Mouse (Mus musculus) limb, embryonic 13.5 days (tissue): Measurements from ENCODE around the gene Ubap1l. TPM values are rescaled to one million over a fixed set of nuclear protein-coding genes. Genes with fewer than 3 reads are reported as not detected.
"Not testable (repeated sequence)": the region's sequence is repeated elsewhere in the genome, so short reads cannot be mapped to it uniquely, and the experiment has no call there.

Source experiments
- ATAC-seq: fragments of 200-750 bp; cut with Nextera tagmentation; 2 replicates; pipeline ENCODE4 v1.8.0; 2017; ENCODE audit warnings: low read depth, moderate number of reproducible peaks, moderate TSS enrichment; ENCODE audit not compliant: low FRiP score
- H3K27ac ChIP-seq: fragments of 300-500 bp; sonication (generic); 2 replicates; pipeline ENCODE4 v1.5.1; 2015; ENCODE audit warnings: inconsistent platforms, mild to moderate bottlenecking, moderate library complexity
- H3K27me3 ChIP-seq: fragments of 300-500 bp; sonication (generic); 2 replicates; pipeline ENCODE4 v1.6.1; 2015; ENCODE audit warnings: mild to moderate bottlenecking, inconsistent platforms
- H3K36me3 ChIP-seq: fragments of 300-500 bp; sonication (generic); 2 replicates; pipeline ENCODE4 v1.6.1; 2015; ENCODE audit warnings: inconsistent platforms, mild to moderate bottlenecking, moderate library complexity
- H3K4me1 ChIP-seq: fragments of 300-500 bp; sonication (generic); 2 replicates; pipeline ENCODE4 v1.6.1; 2015; ENCODE audit warnings: inconsistent platforms
- H3K4me2 ChIP-seq: fragments of 300-500 bp; sonication (generic); replicated peaks from 2 replicates; pipeline ENCODE4 v1.6.1; 2015; ENCODE audit warnings: inconsistent platforms, mild to moderate bottlenecking, moderate library complexity
- H3K4me3 ChIP-seq: fragments of 300-500 bp; sonication (generic); 2 replicates; pipeline ENCODE4 v1.5.1; 2015; ENCODE audit warnings: moderate library complexity, mild to moderate bottlenecking, inconsistent platforms
- H3K9ac ChIP-seq: fragments of 300-500 bp; sonication (generic); 2 replicates; pipeline ENCODE4 v1.6.1; 2015; ENCODE audit warnings: mild to moderate bottlenecking, inconsistent platforms
- H3K9me3 ChIP-seq: fragments of 300-500 bp; sonication (generic); 2 replicates; pipeline ENCODE4 v1.6.1; 2016; ENCODE audit warnings: inconsistent platforms
- WGBS: fragments of 180-500 bp; shearing (Covaris S2); methylation state at CpG from one replicate; pipeline ENCODE4 v1.1.7; 2015; 5-methylcytosine and 5-hydroxymethylcytosine counted together
- polyA plus RNA-seq: library from polyadenylated mRNA; unstranded; fragments of >200 nt; fragmentation: Nextera tagmentation; extraction: Ambion mirVana; gene quantifications from 2 replicates; pipeline ENCODE4 v1.2.1, GENCODE M21; 2015

Gene Ubap1l
- polyA plus RNA-seq = 0.42 and 0.49 TPM in 2 replicates

DNA sequence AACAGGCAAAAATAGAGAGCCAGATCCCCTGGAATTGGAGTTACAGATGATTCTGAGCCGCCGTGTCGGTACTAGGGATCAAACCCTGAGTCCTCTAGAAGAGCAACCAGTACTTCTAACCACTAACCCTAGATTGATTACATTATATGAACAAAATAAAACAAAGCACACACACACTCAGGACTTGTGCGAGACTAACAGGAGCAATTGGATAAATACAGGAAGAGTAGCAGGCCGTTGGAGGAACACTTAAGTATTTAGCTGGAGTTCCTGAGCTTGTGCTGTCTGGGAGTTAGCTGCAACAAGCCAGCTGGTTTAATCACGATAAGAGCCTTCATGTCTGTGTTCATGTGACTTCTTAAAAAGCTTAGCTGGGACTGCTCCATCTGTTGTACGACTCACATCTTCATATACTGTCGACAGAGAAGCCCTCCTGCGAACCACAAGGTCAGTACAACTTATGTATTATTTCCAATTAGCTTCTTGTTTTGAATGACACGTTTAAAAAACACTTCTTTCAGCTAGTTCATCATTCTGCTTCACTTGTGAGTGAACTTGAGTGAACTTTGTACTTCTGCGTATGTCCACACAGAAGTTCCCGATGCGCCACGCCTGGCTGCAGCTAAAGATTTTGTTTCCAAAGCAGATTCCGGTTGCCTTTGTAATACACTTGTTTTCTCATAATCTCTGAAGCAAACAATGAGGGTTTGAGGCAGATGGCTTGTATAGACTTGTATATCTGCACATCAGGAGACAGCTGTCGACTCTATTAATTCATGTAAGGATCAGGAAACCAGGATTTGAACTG, at the start of gene Ubap1l:
Ubap1l (plus strand) TSS at position 401 of the 808 bp plus-strand sequence.
- 92% methylated on average over 16 of the region's 16 CpGs for WGBS
- H3K4me1 ChIP-seq = no peaks in the 10 kb centered on the region

DNA sequence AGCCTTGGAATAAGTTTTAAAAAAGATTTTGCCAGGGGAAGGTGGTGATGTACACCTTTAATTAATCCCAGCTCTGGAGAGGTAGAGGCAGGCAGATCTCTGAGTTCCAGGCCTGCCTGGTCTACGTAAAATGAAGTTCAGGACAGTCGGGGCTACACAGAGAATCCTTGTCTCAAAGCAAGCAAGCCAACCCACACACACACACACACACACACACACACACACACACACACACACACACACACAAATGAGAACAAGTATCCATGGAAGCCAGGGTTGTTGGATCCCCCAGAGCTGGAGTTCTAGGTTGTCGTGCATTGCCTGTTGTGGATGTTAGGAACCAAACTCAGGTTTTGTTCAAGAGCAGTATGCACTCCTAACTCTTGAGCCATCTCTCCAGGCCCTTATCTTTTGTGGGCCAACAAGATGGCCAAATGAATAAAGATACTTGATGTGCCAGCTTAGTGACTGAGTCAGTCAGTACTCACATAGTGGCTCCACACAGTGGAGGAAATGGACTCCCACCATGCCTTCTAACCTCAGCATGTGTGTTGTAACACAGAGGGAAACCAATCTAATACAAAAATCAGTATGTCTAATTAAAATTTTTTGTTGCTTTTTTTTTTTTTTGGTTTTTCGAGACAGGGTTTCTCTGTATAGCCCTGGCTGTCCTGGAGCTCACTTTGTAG, 48.0 kb upstream of the Ubap1l start:
- Histone ChIP-seq H3K4me2 (no peak overlapping the region), H3K27me3 (no peaks in the 10 kb centered on the region), H3K4me3 (no peak overlapping the region), H3K9ac (no peak overlapping the region), H3K27ac (no peak overlapping the region), H3K9me3 (no peaks in the 10 kb centered on the region), H3K4me1 (no peaks in the 10 kb centered on the region), H3K36me3 (peaks cover 65% of the 10 kb centered on the region)
- WGBS = 96% methylated on average over 4 of the region's 4 CpGs
- no peak for ATAC-seq

More for the DNA sequence above, at the start of gene Ubap1l:
- no peak within 1 kb of the TSS for H3K27ac ChIP-seq
- no peaks in the 10 kb centered on the region for H3K9me3 ChIP-seq
- no peak within 1 kb of the TSS for H3K4me3 ChIP-seq
- H3K9ac ChIP-seq = no peak within 1 kb of the TSS
- H3K36me3 ChIP-seq = peaks cover 66% of the 10 kb centered on the region
- ATAC-seq = no peak
- no peak within 1 kb of the TSS for H3K4me2 ChIP-seq
- no peaks in the 10 kb centered on the region for H3K27me3 ChIP-seq

DNA sequence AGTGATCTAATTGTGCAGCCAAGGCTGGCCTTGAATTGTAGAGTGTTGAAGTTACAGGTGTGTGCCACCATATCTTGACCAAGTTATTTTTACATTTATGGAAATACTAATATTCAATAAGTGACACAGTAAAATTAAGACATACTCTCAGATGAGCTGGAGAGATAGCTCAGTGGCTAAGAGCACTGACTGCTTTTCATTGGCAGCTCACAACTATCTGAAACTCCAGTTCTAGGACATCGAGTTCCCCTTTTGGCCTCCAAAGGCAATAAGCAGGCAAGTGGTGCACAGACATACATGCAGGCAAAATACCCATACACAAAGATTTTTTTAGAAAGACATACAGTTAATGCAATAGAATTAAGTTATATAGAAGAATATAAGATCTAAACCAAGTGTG, 47.0 kb upstream of the Ubap1l start:
- H3K9ac ChIP-seq = no peak overlapping the region
- no peak overlapping the region for H3K27ac ChIP-seq
- 96% methylated on average over 1 of the region's 1 CpGs for WGBS
- peaks cover 64% of the 10 kb centered on the region for H3K36me3 ChIP-seq
- H3K4me3 ChIP-seq = no peak overlapping the region
- no peaks in the 10 kb centered on the region for H3K9me3 ChIP-seq
- no peaks in the 10 kb centered on the region for H3K27me3 ChIP-seq
- H3K4me1 ChIP-seq = no peaks in the 10 kb centered on the region
- ATAC-seq = no peak
- no peak overlapping the region for H3K4me2 ChIP-seq

DNA sequence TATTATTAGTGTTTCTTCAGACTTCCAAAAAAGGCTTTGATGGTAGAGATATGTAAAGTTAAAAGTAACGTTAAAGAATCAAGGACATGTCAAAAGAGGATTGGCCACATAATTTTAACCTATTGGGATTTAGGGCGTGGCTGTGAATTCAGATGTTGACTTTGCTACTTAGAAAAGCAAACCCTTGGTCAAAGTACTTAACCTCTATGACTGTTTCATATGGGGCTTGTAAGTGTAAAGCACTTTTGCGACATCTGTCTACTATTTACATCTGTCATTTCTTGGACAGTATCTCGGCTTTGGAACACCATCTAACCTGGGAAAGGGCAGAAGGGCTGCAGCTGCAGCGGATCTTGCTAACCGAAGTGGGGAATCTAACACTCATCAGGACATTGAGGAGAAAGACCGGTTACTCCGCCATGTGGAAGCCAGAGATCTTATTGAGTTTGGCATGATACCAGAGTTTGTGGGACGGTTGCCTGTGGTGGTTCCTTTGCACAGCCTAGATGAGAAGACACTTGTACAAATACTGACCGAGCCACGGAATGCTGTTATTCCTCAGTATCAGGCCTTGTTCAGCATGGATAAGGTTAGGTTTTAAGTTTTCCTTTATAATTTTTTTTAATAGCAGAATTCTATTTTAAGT, 38.5 kb upstream of the Ubap1l start:
- H3K4me3 ChIP-seq = no peak overlapping the region
- H3K36me3 ChIP-seq = peaks cover 71% of the 10 kb centered on the region
- H3K4me1 ChIP-seq = no peaks in the 10 kb centered on the region
- H3K9me3 ChIP-seq = no peaks in the 10 kb centered on the region
- no peak overlapping the region for H3K27ac ChIP-seq
- ATAC-seq = no peak
- no peaks in the 10 kb centered on the region for H3K27me3 ChIP-seq
- 89% methylated on average over 11 of the region's 11 CpGs for WGBS
- no peak overlapping the region for H3K4me2 ChIP-seq
- H3K9ac ChIP-seq = no peak overlapping the region

DNA sequence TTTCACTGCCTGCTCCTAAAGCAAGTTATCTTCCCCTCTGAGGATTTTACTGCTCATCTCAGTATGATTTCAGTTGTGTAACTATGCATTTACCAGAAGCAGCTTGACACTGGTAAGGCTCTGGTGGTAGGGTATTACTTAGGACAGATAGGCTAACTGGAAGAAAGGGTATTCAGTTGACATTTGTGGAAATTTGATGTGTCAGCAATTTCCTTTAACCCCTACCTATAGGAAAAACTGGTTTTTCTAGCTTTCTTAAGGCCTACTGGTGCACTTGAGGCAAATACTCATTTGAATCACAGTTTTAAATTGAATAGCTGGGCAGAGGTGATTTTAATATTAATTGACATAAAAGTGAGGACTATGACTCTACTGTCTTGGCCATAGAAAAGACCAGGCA, 34.9 kb upstream of the Ubap1l start:
- Histone ChIP-seq H3K36me3 (peaks cover 85% of the 10 kb centered on the region), H3K4me1 (no peaks in the 10 kb centered on the region)

DNA sequence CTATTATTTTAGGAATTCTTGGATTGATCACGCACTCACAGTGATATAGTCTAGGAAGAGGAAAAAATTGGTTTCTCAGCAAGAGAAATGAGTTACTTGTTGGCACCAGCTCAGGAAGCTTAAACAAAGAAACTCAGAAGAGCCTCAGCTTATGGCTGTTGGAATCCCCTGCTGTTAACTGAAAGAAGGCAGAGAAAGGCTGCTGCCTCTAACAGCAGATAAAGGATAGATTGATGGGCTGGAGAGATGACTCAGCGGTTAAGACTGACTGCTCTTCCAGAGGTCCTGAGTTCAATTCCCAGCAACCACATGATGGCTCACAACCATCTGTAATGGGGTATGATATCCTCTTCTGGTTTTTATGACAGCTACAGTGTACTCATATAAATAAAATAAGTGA, 33.5 kb upstream of the Ubap1l start:
- Histone ChIP-seq H3K4me3 (no peak overlapping the region), H3K4me2 (no peak overlapping the region), H3K27me3 (no peaks in the 10 kb centered on the region), H3K36me3 (peaks cover 83% of the 10 kb centered on the region), H3K27ac (no peak overlapping the region), H3K9me3 (no peaks in the 10 kb centered on the region), H3K4me1 (no peaks in the 10 kb centered on the region), H3K9ac (no peak overlapping the region)
- 96% methylated on average over 2 of the region's 2 CpGs for WGBS
- no peak for ATAC-seq

More for the DNA sequence above, 34.9 kb upstream of the Ubap1l start:
- ATAC-seq = no peak
- Histone ChIP-seq H3K27me3 (no peaks in the 10 kb centered on the region), H3K9ac (no peak overlapping the region), H3K4me3 (no peak overlapping the region), H3K9me3 (no peaks in the 10 kb centered on the region), H3K27ac (no peak overlapping the region), H3K4me2 (no peak overlapping the region)

DNA sequence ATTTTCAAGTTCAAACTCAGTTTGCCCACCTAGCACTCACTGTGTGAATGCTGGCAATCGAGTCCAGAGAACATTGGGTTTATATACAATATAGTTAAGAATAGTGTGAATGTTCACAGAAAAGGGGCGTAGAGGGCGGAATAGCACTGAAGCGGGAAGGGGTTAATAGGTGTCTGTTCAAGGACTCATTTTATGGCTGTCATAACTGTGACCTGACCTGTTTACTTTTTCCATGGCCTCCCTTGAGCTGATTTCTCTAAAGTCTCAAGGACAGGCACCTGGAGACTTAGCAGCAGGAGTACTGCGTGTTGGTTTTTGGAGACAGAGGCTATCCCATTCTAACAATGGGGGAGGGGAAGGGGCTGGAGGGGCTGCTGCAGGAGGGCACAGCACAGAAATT, 26.9 kb upstream of the Ubap1l start:
- H3K4me2 ChIP-seq = no peak overlapping the region
- no peak overlapping the region for H3K27ac ChIP-seq
- H3K9me3 ChIP-seq = no peaks in the 10 kb centered on the region
- 81% methylated on average over 5 of the region's 5 CpGs for WGBS
- no peak overlapping the region for H3K4me3 ChIP-seq
- no peak overlapping the region for H3K9ac ChIP-seq
- H3K4me1 ChIP-seq = no peaks in the 10 kb centered on the region
- no peak for ATAC-seq
- H3K27me3 ChIP-seq = no peaks in the 10 kb centered on the region
- peaks cover 26% of the 10 kb centered on the region for H3K36me3 ChIP-seq

DNA sequence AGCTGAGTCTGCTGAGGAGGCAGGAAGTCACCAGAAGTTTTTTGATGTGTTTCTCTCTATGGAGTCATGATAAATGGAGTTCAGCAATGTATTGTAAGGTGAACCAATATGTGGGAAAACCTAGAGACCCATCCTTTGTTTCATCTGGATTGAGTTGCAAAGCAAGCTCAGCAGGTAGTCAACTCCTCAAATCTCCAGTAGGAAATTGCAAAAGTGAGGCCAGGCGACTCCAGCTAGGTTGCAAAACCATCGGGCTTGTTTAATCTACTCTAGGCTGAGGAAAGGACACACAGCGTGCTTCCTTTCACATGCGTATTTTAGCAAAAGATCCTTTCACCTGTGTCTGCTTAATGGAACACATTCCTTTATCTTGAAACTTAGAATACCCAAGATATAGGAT, 21.7 kb upstream of the Ubap1l start:
- no peak for ATAC-seq
- Histone ChIP-seq H3K36me3 (no peaks in the 10 kb centered on the region), H3K27me3 (no peaks in the 10 kb centered on the region), H3K27ac (no peak overlapping the region), H3K9ac (no peak overlapping the region), H3K4me2 (no peak overlapping the region), H3K9me3 (peaks cover 6% of the 10 kb centered on the region; the same call in 1 of the 2 replicates), H3K4me1 (no peaks in the 10 kb centered on the region), H3K4me3 (no peak overlapping the region)
- 88% methylated on average over 4 of the region's 4 CpGs for WGBS

DNA sequence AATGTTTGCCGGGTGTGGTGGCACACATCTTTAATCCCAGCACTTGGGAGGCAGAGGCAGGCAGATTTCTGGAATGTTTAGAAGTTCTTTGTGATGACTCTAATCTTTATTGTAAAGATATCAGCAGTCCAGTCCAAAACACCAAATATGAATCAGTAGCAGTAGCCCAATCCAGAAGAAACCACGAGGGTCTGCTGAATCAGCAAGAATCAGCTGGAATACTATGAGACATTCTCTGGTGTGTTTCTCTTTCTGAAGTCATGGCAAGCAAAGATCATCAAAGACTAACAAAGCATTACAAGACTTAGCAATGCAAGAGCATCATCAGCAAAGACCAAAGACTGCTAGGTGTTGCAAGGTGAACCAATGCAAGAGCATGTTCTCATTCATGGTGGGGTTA, 20.4 kb upstream of the Ubap1l start:
- Histone ChIP-seq H3K9me3 (peaks cover 6% of the 10 kb centered on the region; the same call in 1 of the 2 replicates), H3K9ac (no peak overlapping the region), H3K4me3 (no peak overlapping the region), H3K4me1 (0 out of 2 replicates have a peak, but pooled peaks cover 2% of the 10 kb centered on the region), H3K4me2 (no peak overlapping the region), H3K27me3 (no peaks in the 10 kb centered on the region), H3K27ac (no peak overlapping the region), H3K36me3 (no peaks in the 10 kb centered on the region)
- 82% methylated on average over 2 of the region's 2 CpGs for whole genome bisulfite sequencing
- no peak for ATAC-seq

DNA sequence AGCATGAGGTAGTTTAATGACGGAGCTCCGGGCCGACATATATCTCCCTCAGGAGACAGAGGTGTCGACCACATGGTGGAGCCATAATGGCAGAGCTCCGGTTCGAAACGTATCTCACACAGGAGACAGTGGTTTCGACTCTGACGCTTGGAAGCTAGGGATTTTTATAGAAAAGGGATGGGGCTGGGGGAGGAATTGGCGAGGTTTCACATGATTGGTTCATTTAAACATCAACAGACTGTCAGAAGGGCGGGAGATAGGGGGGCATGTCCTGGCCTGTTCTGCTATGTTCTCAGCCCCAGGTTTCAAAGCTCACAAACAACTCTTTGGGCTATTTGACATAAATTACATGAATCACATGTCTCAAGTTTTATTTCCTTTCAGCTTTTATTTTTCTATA, 15.4 kb upstream of the Ubap1l start:
- Histone ChIP-seq H3K27ac (peak overlapping the region; percentile 93), H3K4me2 (peak overlapping the region; percentile 81), H3K4me1 (peaks cover 13% of the 10 kb centered on the region), H3K4me3 (peak overlapping the region; percentile 100), H3K9ac (peak overlapping the region; percentile 98)
- not testable (repeated sequence) for ATAC-seq, H3K36me3 ChIP-seq, H3K9me3 ChIP-seq, H3K27me3 ChIP-seq
- 69% methylated on average over 11 of the region's 11 CpGs for WGBS

DNA sequence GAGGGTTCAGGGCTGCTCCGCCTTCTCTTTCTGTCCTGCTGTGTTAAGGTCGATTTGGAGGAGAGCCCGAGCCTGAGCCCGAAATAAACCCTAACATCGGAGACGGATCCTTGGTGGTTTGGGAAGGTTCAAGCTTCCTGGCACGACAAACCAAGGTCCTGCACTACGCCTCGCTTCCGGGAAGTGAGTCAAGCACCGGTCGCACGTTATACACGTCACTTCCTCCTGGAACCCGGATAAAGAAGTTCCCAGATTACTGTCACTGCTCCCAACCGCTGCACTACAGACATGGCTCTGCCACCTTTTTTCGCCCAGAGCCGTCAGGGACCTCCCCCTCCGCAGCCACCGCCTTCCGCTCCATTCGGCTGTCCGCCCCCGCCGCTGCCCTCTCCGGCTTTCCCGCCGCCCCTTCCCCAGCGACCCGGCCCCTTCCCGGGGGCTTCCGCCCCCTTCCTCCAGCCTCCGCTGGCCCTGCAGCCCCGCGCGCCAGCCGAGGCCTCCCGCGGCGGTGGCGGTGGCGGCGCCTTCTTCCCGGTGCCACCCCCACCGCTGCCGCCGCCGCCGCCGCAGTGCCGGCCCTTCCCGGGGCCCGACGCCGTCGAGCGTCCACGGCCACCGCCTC, 14.9 kb upstream of the Ubap1l start, which contains the start of gene Pdcd7:
Pdcd7 (plus strand) TSS at position 251 of the 622 bp plus-strand sequence.
- H3K27me3 ChIP-seq = no peaks in the 10 kb centered on the region
- peak within 1 kb of the TSS; percentile 93 for H3K27ac ChIP-seq
- no peaks in the 10 kb centered on the region for H3K9me3 ChIP-seq
- H3K9ac ChIP-seq = peak within 1 kb of the TSS; percentile 98
- no peaks in the 10 kb centered on the region for H3K36me3 ChIP-seq
- ATAC-seq = peak; percentile 92
- WGBS = under 1% methylated on average over 59 of the region's 59 CpGs
- peak within 1 kb of the TSS; percentile 100 for H3K4me3 ChIP-seq
- H3K4me1 ChIP-seq = peaks cover 13% of the 10 kb centered on the region
- H3K4me2 ChIP-seq = peak within 1 kb of the TSS; percentile 81
